Mouse (Mus musculus) liver, embryonic 11.5 days (tissue): ENCODE measurements around the gene Pex7. TPM values are rescaled to one million over a fixed set of nuclear protein-coding genes. Genes with fewer than 3 reads are reported as not detected.

Experiments used
- ATAC-seq: fragments of 200-750 bp; cut with Nextera tagmentation; replicated peaks from 2 replicates; pipeline ENCODE4 v1.8.0; 2017; ENCODE audit warnings: moderate number of reproducible peaks, mild to moderate bottlenecking, moderate TSS enrichment, moderate library complexity; ENCODE audit not compliant: low FRiP score
- DNase-seq: peaks from one replicate; pipeline ENCODE4 v3.0.0-alpha.2; 2017; ENCODE audit warnings: low spot score
- H3K27ac ChIP-seq: fragments of 300-500 bp; sonication (generic); 2 replicates; pipeline ENCODE4 v1.5.1; 2014; ENCODE audit warnings: mild to moderate bottlenecking, low read depth, low read length, control low read depth
- H3K27me3 ChIP-seq: fragments of 300-500 bp; sonication (generic); replicated peaks from 2 replicates; pipeline ENCODE4 v1.6.1; 2014; ENCODE audit warnings: low read length, mixed read lengths; ENCODE audit not compliant: control insufficient read depth, insufficient read depth
- H3K36me3 ChIP-seq: fragments of 300-500 bp; sonication (generic); 2 replicates; pipeline ENCODE4 v1.6.1; 2014; ENCODE audit warnings: mild to moderate bottlenecking, low read length, moderate library complexity, mixed read lengths; ENCODE audit not compliant: control insufficient read depth, insufficient read depth
- H3K4me1 ChIP-seq: fragments of 300-500 bp; sonication (generic); replicated peaks from 2 replicates; pipeline ENCODE4 v1.6.1; 2014; ENCODE audit warnings: low read length, mixed read lengths; ENCODE audit not compliant: control insufficient read depth, insufficient read depth
- H3K4me2 ChIP-seq: fragments of 300-500 bp; sonication (generic); 2 replicates; pipeline ENCODE4 v1.6.1; 2014; ENCODE audit warnings: mild to moderate bottlenecking, control low read depth, moderate library complexity
- H3K4me3 ChIP-seq: fragments of 300-500 bp; sonication (generic); 2 replicates; pipeline ENCODE4 v1.5.1; 2014; ENCODE audit warnings: low read depth, low read length, control low read depth
- H3K9ac ChIP-seq: fragments of 300-500 bp; sonication (generic); 2 replicates; pipeline ENCODE4 v1.6.1; 2014; ENCODE audit warnings: low read depth, low read length, control low read depth
- H3K9me3 ChIP-seq: fragments of 300-500 bp; sonication (generic); 2 replicates; pipeline ENCODE4 v1.6.1; 2016; ENCODE audit warnings: low read length, inconsistent platforms, mixed read lengths; ENCODE audit not compliant: control insufficient read depth
- WGBS: fragments of 180-500 bp; shearing (Covaris S2); extraction: QIAGEN DNeasy Blood & Tissue Kit; methylation state at CpG from one replicate; pipeline ENCODE4 v1.1.7; 2014; 5-methylcytosine and 5-hydroxymethylcytosine counted together
- polyA plus RNA-seq: library from polyadenylated mRNA; unstranded; fragments of >200 nt; fragmentation: Nextera tagmentation; extraction: Ambion mirVana; gene quantifications from 2 replicates; pipeline ENCODE4 v1.2.1, GENCODE M21; 2014

The Pex7 gene
- polyA plus RNA-seq, 1 experiment from 2014 or later: 40.8 TPM

DNA sequence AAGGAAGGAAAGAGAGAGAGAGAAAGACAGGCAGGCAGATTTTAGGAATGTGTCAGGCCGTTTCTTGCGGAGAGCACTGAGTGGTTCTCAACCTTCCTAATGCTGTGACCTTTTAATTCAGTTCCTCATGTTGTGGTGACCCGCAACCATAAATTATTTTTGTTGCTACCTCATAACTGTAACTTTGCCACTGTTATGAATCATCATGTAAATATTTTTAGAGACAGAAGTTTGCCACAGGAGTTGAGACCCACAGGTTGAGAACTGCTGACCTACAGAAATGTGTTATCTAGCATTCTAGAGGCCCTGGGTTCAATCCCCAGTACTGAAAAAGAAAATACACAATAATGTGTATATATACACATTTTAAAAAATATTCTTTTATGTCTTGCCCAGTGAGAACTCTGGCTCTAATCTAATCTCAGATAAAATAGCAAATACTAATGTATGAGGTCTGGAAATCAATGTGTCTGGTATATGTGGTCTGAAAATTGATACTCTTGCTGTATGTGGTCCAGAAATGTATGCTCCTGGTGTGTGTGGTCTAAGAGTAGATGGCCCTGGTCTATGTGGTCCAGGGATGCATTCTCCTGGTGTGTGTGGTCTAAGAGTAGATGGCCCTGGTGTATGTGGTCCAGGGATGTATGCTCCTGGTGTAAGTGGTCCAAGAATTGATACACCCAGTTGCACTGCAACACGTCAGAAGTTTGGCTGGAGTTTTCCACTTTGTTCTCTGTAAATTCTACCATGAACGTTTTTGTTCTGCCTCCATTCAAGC, 76.2 kb downstream of the Pex7 start:
- no peaks in the 10 kb centered on the region for H3K27me3 ChIP-seq
- H3K4me2 ChIP-seq: no peak overlapping the region
- no peaks in the 10 kb centered on the region for H3K36me3 ChIP-seq
- no peaks in the 10 kb centered on the region for H3K9me3 ChIP-seq
- H3K4me1 ChIP-seq: no peaks in the 10 kb centered on the region
- H3K4me3 ChIP-seq: no peak overlapping the region
- no peak for ATAC-seq
- no peak for DNase-seq
- no peak overlapping the region for H3K27ac ChIP-seq
- WGBS: 84% methylated on average over 5 of the region's 5 CpGs
- H3K9ac ChIP-seq: no peak overlapping the region

DNA sequence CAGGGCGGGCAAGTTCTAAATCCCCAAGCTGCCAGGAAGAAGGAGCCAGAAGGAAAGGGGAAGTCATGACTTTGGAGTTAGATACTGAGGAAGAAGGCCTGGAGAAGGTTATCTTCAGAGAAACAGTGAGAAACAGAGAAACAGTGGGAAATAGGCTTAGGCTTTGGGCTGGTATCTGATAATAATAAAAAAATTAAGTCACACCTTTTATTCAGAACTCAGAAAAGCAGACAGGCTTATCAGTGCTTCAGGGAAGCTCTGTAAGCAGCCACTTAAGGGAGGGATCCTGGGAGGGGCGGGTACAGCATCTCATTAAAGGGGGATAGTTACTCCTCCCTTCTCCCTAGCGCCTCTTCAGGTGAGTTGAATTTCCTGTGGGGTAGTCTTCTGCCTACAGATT, 86.5 kb downstream of the Pex7 start:
- no peaks in the 10 kb centered on the region for H3K36me3 ChIP-seq
- H3K4me1 ChIP-seq: peaks cover 16% of the 10 kb centered on the region
- ATAC-seq (0 out of 2 replicates have a peak, but pooled peaks have one; percentile 39), DNase-seq (no peak)
- H3K4me2 ChIP-seq: no peak overlapping the region
- H3K27me3 ChIP-seq: no peaks in the 10 kb centered on the region
- H3K9ac ChIP-seq: no peak overlapping the region
- H3K9me3 ChIP-seq: no peaks in the 10 kb centered on the region
- H3K27ac ChIP-seq: no peak overlapping the region
- WGBS: 27% methylated on average over 3 of the region's 3 CpGs
- no peak overlapping the region for H3K4me3 ChIP-seq

DNA sequence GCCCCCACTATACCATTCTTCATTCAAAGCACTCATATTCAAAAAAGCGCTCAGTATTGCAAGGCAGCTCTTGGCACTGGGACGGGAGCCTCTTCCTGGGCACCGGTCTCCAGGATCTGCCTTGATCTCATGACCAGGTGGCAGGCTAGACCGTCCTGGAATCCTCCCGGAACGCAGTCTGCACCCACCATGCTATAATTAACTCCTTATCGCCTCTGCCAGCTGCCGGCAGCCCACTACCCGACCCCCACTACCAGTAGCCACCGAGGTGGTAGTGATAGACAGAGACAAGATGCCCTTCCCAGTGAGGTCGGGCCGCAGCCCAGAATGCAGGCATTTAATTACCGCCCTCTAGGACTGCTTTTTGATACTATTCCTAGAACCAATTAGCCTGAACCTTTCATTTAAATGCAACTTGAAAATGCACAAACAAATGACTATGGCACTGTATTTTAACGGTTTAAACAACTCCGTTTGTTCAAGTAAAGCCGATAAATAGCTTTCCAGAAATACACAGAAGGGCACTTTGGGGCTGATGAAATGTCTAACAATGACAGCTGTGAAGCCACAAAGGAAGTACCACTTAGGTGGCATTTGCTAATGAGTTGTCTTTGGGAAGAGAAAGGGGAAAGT, 88.7 kb downstream of the Pex7 start:
- peak overlapping the region; percentile 51 for H3K27ac ChIP-seq

DNA sequence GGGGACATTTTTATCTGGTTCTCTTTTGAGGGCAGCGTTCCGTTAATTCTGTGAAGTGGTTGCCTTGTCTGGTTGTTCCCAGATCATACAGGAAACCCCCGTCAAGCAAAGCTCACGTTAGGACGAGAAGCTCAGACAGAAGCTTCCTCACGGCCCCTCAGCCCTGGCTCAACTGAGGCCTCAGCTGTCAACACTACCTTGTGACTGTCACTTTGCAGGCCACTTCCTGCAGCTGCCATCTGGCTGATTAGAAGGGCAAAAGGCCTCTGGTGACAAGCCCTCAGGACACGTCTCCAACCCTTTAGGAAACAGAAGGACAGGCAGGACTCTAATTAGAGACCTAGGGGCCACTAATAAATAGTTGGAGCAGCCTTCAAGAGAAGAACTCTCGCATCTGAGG, 92.1 kb downstream of the Pex7 start:
- 12% methylated on average over 8 of the region's 8 CpGs for WGBS
- no peaks in the 10 kb centered on the region for H3K27me3 ChIP-seq
- ATAC-seq (peak; percentile 69), DNase-seq (peak; percentile 39)
- H3K27ac ChIP-seq: no peak overlapping the region
- H3K9me3 ChIP-seq: no peaks in the 10 kb centered on the region
- no peaks in the 10 kb centered on the region for H3K36me3 ChIP-seq
- H3K4me2 ChIP-seq: no peak overlapping the region
- H3K9ac ChIP-seq: no peak overlapping the region
- H3K4me1 ChIP-seq: peaks cover 18% of the 10 kb centered on the region
- no peak overlapping the region for H3K4me3 ChIP-seq

More for the DNA sequence above, 88.7 kb downstream of the Pex7 start:
- Histone ChIP-seq H3K9ac (no peak overlapping the region), H3K4me3 (no peak overlapping the region), H3K27me3 (no peaks in the 10 kb centered on the region), H3K4me2 (peak overlapping the region; percentile 55), H3K36me3 (no peaks in the 10 kb centered on the region), H3K4me1 (peaks cover 16% of the 10 kb centered on the region), H3K9me3 (no peaks in the 10 kb centered on the region)
- ATAC-seq (peak; percentile 59), DNase-seq (peak; percentile 39)
- WGBS: 18% methylated on average over 16 of the region's 16 CpGs

DNA sequence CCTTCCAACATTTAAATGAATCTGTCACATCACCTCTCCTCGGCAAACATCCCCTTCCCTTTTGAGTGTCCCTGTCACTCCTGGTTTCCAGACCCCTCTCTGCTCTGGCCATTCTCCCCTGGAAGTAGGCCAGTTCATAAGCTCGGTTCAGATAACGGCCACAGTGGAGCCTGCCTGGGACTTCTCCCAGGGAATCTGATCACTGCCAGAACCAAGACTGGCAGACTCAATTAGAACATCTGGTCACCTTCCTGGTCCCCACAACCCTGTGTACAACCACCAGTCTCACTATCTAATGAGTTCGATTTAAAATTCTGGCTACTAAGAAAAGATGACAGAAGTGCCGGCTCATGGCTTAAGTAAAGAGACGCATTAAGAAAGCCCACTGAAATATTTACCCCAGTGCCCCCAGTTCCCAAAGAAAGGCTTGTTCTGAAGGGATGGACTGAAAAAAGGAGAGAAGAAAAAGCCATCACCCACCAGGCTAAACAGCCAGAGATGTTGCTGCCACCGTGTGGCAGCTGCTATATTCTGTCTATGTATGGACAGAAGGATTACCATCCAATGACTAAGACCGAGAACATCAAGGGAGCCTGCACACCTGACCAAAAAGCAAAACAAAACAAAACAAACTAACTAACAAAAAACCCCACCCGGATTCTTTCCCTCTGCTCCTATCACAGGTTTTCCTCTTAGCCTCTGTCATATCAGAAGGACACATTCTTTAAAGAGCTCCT, 95.9 kb downstream of the Pex7 start:
- Histone ChIP-seq H3K27me3 (no peaks in the 10 kb centered on the region), H3K9ac (no peak overlapping the region), H3K4me2 (no peak overlapping the region), H3K4me3 (no peak overlapping the region), H3K36me3 (no peaks in the 10 kb centered on the region), H3K4me1 (peaks cover 5% of the 10 kb centered on the region), H3K9me3 (no peaks in the 10 kb centered on the region), H3K27ac (no peak overlapping the region)
- no peak for DNase-seq
- 53% methylated on average over 9 of the region's 9 CpGs for WGBS
- no peak for ATAC-seq

DNA sequence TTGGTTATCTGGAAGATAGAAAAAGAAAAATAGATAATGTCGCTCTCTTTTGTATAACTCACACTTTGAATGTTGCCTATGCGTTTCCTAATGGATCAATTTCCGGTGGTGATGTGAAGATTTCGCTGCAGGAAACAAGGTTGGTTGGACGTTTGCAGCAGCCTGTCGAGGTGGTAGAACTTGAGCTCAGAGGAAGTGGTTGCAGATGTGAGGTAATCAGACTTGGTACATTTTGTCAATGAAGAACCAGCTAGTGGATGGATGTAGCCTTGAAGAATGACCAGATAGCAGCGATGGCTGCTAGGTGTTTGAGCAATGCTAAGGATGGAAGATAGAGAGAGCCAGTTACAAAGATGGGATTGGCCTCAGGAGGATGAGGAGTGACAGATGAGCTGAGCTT, 102.7 kb downstream of the Pex7 start:
- no peaks in the 10 kb centered on the region for H3K9me3 ChIP-seq
- no peak overlapping the region for H3K27ac ChIP-seq
- H3K4me2 ChIP-seq: no peak overlapping the region
- 58% methylated on average over 7 of the region's 7 CpGs for WGBS
- no peak overlapping the region for H3K4me3 ChIP-seq
- no peaks in the 10 kb centered on the region; the same call in 1 of the 2 replicates for H3K4me1 ChIP-seq
- no peaks in the 10 kb centered on the region for H3K36me3 ChIP-seq
- H3K9ac ChIP-seq: no peak overlapping the region
- no peak for ATAC-seq
- no peaks in the 10 kb centered on the region for H3K27me3 ChIP-seq
- no peak for DNase-seq

Other genes with a start within 250 kb of the Pex7 start
- 0.52 and 0.66 TPM in 2 replicates for gene Il20ra, start 195.1 kb downstream of the Pex7 start, polyA plus RNA-seq
- gene Slc35d3, start 56.2 kb downstream of the Pex7 start, polyA plus RNA-seq: 11.5 and 12.8 TPM in 2 replicates
- 1.2 and 1.8 TPM in 2 replicates for gene Map3k5, start 26.8 kb upstream of the Pex7 start, polyA plus RNA-seq
- 6.4 and 7.2 TPM in 2 replicates for gene Map7, start 240.8 kb upstream of the Pex7 start, polyA plus RNA-seq